Comparison of ENCODE assay signal across 9 mouse cellular contexts in genomic region chr4:150347387-150347672, GRCm38 (mm10).
DNase-seq lines count a peak whose midpoint lies in the region; ATAC-seq and TF ChIP-seq lines count a peak whose summit lies in the region.
"Had no signal": no experiment of that assay in that cellular context is flagged by ENCODE, and none has a peak within 500 bp of the region (broad histone marks: within the 10 kb centered on the region; RNA-seq: fewer than 3 reads in every experiment).

No protein-coding gene starts in this region.

- H3K27me3 ChIP-seq in embryonic facial prominence, embryonic 11.5 days (ENCODE audit: control insufficient read depth, insufficient read depth, low read length): no peaks in the 10 kb centered on the region
- no peaks in the 10 kb centered on the region for H3K27me3 ChIP-seq in embryonic facial prominence, embryonic 10.5 days (replicated peaks; ENCODE audit: low read depth, poor library complexity, severe bottlenecking)
- H3K27me3 ChIP-seq in liver, postnatal 0 days (ENCODE audit: insufficient read depth, low read length): no peaks in the 10 kb centered on the region
- no peaks in the 10 kb centered on the region for H3K27me3 ChIP-seq in liver, embryonic 12.5 days (replicated peaks)
- H3K27me3 ChIP-seq: neural tube, embryonic 12.5 days had no signal

- H3K4me3 ChIP-seq in embryonic facial prominence, embryonic 11.5 days (ENCODE audit: low read depth, low read length): no peak overlapping the region
- no peak overlapping the region for H3K4me3 ChIP-seq in embryonic facial prominence, embryonic 10.5 days
- no peak overlapping the region for H3K4me3 ChIP-seq in liver, postnatal 0 days (ENCODE audit: low read depth, low read length)
- no peak overlapping the region for H3K4me3 ChIP-seq in liver, embryonic 12.5 days
- H3K4me3 ChIP-seq: neural tube, embryonic 12.5 days had no signal

- no peak overlapping the region for H3K27ac ChIP-seq in embryonic facial prominence, embryonic 11.5 days (replicated peaks; ENCODE audit: low read depth, low read length)
- no peak overlapping the region for H3K27ac ChIP-seq in embryonic facial prominence, embryonic 10.5 days (replicated peaks)
- H3K27ac ChIP-seq in liver, postnatal 0 days (ENCODE audit: low read depth): no peak overlapping the region
- H3K27ac ChIP-seq in liver, embryonic 12.5 days: no peak overlapping the region
- H3K27ac ChIP-seq: neural tube, embryonic 12.5 days had no signal

- no peaks in the 10 kb centered on the region for H3K9me3 ChIP-seq in embryonic facial prominence, embryonic 11.5 days (replicated peaks; ENCODE audit: control insufficient read depth, low read length)
- no peaks in the 10 kb centered on the region for H3K9me3 ChIP-seq in embryonic facial prominence, embryonic 10.5 days
- no peaks in the 10 kb centered on the region for H3K9me3 ChIP-seq in liver, postnatal 0 days (ENCODE audit: low read length)
- no peaks in the 10 kb centered on the region for H3K9me3 ChIP-seq in liver, embryonic 12.5 days (replicated peaks)
- H3K9me3 ChIP-seq: neural tube, embryonic 12.5 days had no signal

- no peak for TF ChIP-seq EP300 in liver, postnatal 0 days (IDR thresholded peaks at IDR 0.05; ENCODE audit: low read depth)

- TF ChIP-seq CTCF in liver, postnatal 0 days (IDR thresholded peaks at IDR 0.05; ENCODE audit: low read depth): peak; percentile 75

- H3K9ac ChIP-seq in embryonic facial prominence, embryonic 11.5 days (replicated peaks; ENCODE audit: low read length): no peak overlapping the region
- no peak overlapping the region for H3K9ac ChIP-seq in liver, postnatal 0 days (replicated peaks)
- H3K9ac ChIP-seq in liver, embryonic 12.5 days: no peak overlapping the region
- H3K9ac ChIP-seq: neural tube, embryonic 12.5 days had no signal

- no peaks in the 10 kb centered on the region for H3K36me3 ChIP-seq in embryonic facial prominence, embryonic 11.5 days (replicated peaks; ENCODE audit: control insufficient read depth, insufficient read depth, low read depth, low read length)
- H3K36me3 ChIP-seq in embryonic facial prominence, embryonic 10.5 days (replicated peaks): no peaks in the 10 kb centered on the region
- H3K36me3 ChIP-seq in liver, postnatal 0 days (replicated peaks; ENCODE audit: insufficient read depth, low read length): no peaks in the 10 kb centered on the region
- no peaks in the 10 kb centered on the region for H3K36me3 ChIP-seq in liver, embryonic 12.5 days
- H3K36me3 ChIP-seq: neural tube, embryonic 12.5 days had no signal

- H3K4me2 ChIP-seq in embryonic facial prominence, embryonic 11.5 days (ENCODE audit: low read depth, low read length): no peak overlapping the region
- H3K4me2 ChIP-seq in liver, postnatal 0 days (ENCODE audit: low read depth, low read length): no peak overlapping the region
- no peak overlapping the region for H3K4me2 ChIP-seq in liver, embryonic 12.5 days

- DNase-seq in embryonic facial prominence, embryonic 11.5 days (ENCODE audit: low spot score): peak; percentile 59
- DNase-seq in embryonic facial prominence, embryonic 10.5 days (ENCODE audit: low spot score): no peak
- DNase-seq in liver, postnatal 0 days: no peak
- peak; percentile 8 for DNase-seq in c-Kit-negative CD71-positive TER-119-positive erythroid progenitor cells, embryonic 14.5 days (ENCODE audit: low read depth, low spot score)
- DNase-seq in kidney, postnatal 4 days: peak; percentile 32 to 36
- no peak for DNase-seq in adrenal gland, postnatal 10 days
- DNase-seq in layer of hippocampus, adult 8-10 months (ENCODE audit: low spot score in 2 of 2): no peak

- H3K4me1 ChIP-seq in embryonic facial prominence, embryonic 11.5 days (ENCODE audit: control insufficient read depth, insufficient read depth, low read length): 0 out of 2 replicates have a peak, but pooled peaks cover 3% of the 10 kb centered on the region
- peaks cover 45% of the 10 kb centered on the region for H3K4me1 ChIP-seq in embryonic facial prominence, embryonic 10.5 days
- H3K4me1 ChIP-seq in liver, postnatal 0 days (ENCODE audit: insufficient read depth): no peaks in the 10 kb centered on the region; the same call in 1 of the 2 replicates
- peaks cover 38% of the 10 kb centered on the region for H3K4me1 ChIP-seq in liver, embryonic 12.5 days

- ATAC-seq in embryonic facial prominence, embryonic 11.5 days (replicated peaks; ENCODE audit: insufficient number of reproducible peaks, low FRiP score, low TSS enrichment, low read depth): no peak
- ATAC-seq in liver, postnatal 0 days: 0 out of 2 replicates have a peak, but pooled peaks have one; percentile 29
- no peak for ATAC-seq in liver, embryonic 12.5 days

- whole genome bisulfite sequencing in embryonic facial prominence, embryonic 11.5 days: 16% methylated on average over 2 of the region's 2 CpGs
- WGBS in embryonic facial prominence, embryonic 10.5 days: 20% methylated on average over 2 of the region's 2 CpGs
- whole genome bisulfite sequencing in liver, postnatal 0 days (ENCODE audit: insufficient replicate concordance): 22% methylated on average over 2 of the region's 2 CpGs
- WGBS in liver, embryonic 12.5 days (ENCODE audit: insufficient replicate concordance): 13% methylated on average over 2 of the region's 2 CpGs

Comparison
In these comparisons a context has a peak if more than half of its experiments do, and no peak if none do; other contexts are left out.
1. DNase-seq: peak in embryonic facial prominence, embryonic 11.5 days (single experiment), c-Kit-negative CD71-positive TER-119-positive erythroid progenitor cells, embryonic 14.5 days (single experiment) and kidney, postnatal 4 days (2 of 2); none in embryonic facial prominence, embryonic 10.5 days (single experiment), liver, postnatal 0 days (single experiment), adrenal gland, postnatal 10 days (single experiment) and layer of hippocampus, adult 8-10 months (0 of 2).